Mouse (Mus musculus): Measurements from ENCODE around the gene Cyp3a11.

GRCm38 (mm10) chr5:145903349-145903748 is 23.6 kb upstream of the Cyp3a11 start:
- TF ChIP-seq POLR2A (IDR thresholded peaks at IDR 0.05; ENCODE audit: borderline replicate concordance, low read depth, low read length) (no peak), CTCF (IDR thresholded peaks at IDR 0.05; ENCODE audit: low read depth, low read length) (no peak)
